Mouse (Mus musculus) fibroblast of lung, adult 2 months (primary cell): ENCODE data around the gene Adamtsl1.

Source experiments
- DNase-seq: peaks from one replicate; pipeline ENCODE4 v3.0.0-alpha.2; 2011; ENCODE audit warnings: low read depth

Gene Adamtsl1

DNA sequence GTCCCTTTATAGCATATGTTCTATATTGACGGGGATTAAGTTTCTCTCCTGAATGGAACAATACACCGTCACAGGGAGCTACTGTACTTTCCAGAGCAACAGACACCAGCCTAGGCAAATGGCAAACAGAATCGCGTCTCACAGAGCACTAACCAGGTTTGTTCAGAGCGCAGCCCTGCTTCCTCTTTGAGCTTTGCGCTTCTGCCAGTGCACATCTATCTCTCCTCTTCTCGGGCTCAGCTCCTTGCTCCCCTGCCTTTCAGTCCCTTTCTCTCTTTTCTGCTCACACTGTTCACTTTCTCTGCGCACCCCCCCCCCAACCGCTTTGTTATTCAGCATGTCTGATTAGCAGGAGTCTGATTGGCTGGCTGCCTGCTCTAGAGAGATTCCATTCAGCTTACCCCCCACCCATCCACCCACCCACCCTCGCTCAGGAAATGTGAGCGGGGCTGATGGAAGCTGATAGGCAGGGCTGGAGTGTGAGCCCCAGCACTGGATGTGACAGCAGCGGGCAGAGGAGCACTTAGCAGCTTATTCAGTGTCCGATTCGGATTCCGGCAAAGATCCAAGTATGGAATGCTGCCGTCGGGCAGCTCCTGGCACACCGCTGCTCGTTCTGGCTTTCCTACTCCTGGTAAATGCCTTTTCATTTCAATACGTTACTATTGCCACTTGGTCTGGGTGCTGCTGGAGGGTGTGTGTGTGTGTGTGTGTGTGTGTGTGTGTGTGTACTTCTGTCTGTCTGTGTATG is 539.7 kb downstream of the Adamtsl1 start:
- no peak for DNase-seq

DNA sequence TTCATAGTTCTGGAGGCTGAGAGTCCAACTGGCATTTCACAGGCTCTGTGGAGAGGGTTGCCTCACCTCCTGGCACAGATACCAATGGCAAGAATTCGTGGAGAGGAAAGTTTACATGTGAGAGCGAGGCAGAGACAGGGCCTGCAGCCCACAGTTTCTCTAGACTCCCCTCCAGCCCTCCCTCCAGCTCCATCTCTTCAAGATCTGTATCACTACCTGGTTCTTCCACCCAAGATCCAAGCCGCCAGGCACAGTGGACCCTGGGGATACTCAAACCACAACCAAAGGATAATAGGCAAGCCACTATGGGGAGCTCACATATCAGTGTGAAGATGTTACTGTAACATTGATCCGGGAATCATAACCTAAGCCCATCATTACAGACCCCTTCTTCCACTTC is 546.6 kb downstream of the Adamtsl1 start:
- no peak for DNase-seq

GRCm38 (mm10) chr4:86068376-86068775 is 554.4 kb downstream of the Adamtsl1 start:
- DNase-seq, result no peak

DNA sequence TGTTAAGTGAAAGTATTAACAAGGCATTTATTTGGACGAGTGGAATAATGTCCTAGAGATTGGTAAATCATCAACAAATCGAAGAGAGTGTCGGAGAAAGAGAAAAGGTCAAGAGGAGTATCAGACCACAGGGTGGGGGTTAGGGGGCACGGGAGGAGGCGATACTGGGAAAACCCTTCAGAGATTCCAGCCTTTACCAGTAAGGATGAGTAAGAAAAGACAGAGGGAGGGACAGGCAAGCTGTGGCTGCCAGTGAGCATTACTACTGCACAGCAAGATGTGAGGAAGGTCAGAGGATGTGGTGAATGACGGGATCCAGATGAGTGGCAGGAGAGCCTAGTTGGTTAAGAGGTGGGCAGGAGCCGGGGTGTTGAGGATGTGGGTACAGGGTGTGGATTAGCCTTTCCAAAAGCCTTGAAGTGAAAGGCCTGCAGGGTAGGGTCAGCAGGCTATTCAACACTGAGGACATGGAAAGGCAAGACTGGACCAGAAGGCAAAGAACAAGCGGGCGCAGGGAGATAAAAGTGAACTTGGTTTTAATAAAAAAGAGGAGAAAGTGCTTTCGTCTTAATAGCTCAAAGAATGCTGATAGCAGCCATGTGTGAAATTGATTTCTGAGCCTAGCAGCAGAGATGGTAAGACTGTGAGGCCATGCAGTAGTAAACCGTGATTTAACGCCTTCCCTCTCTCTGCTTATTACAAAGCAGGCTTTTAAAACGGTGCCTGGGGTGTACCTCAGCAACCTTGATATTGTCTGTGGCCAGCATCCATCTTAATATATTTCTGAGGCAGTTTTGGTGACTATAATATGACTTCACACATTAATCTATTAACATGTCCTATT is 555.1 kb downstream of the Adamtsl1 start:
- no peak for DNase-seq

DNA sequence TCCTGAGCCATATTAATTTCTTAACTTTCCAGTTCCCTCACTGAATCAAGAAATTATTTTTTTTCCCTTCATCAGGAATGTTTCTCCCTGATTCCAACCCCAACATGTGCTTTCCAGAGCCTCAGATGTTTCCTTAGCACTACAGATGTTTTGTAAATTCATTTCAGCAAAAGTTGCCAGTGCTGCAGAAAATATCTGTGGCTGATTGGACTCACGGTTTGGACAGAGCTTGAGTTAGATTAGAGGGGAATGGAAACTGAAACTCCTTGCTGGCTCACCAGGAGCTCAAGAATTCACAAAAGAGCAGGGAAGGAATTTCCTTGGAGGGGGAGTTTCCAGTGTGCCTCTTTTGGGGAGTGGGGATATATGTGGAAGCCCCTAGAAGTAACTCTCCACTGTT is 560.9 kb downstream of the Adamtsl1 start:
- no peak for DNase-seq

GRCm38 (mm10) chr4:86077355-86077754 is 563.4 kb downstream of the Adamtsl1 start:
- DNase-seq, result no peak

DNA sequence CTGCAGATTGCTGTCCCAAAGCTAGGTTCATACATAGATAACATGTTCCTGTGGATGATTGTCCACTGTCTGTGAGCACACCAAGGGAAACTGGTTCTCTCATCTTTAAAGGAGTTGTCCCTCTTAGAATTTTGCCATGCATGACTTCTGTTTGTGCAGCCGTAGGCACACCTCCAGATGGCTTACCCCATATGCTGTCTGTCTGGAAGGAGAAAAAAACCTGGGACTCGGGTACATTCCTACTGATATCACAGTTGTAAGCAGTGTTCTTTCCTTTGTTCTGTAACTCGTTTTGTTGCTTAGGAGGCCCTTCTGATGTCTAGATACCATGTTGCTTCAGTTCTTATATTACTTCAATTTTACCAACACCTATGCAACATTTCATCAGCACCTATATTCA is 563.9 kb downstream of the Adamtsl1 start:
- DNase-seq, result no peak

- DNase-seq, result no peak
Measured at GRCm38 (mm10) chr4:86087508-86087907, 573.5 kb downstream of the Adamtsl1 start.

- DNase-seq, result no peak
Measured at GRCm38 (mm10) chr4:86103207-86103606, 589.2 kb downstream of the Adamtsl1 start.

- DNase-seq, result no peak
Measured at GRCm38 (mm10) chr4:86108325-86108724, 594.4 kb downstream of the Adamtsl1 start.

DNA sequence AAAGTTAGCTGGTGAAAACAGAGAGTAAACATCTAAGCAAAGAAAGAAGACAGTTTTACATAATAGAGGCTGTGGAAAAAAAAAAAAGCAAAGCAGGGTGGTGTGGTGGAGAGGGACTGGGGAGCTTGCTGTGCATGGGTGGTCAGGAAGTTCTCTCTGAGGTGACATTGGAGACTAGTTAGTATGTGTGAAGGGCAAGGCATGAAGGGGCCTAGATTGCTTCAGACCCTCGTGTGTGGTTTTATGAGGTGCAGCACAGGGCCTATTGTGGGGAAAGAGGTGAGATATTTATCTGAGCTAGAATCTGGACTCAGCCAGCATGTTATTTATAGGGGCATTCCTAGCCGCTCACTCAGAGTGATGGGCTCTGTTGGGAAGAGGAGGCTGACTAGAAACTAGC is 605.1 kb downstream of the Adamtsl1 start:
- DNase-seq, result no peak

DNA sequence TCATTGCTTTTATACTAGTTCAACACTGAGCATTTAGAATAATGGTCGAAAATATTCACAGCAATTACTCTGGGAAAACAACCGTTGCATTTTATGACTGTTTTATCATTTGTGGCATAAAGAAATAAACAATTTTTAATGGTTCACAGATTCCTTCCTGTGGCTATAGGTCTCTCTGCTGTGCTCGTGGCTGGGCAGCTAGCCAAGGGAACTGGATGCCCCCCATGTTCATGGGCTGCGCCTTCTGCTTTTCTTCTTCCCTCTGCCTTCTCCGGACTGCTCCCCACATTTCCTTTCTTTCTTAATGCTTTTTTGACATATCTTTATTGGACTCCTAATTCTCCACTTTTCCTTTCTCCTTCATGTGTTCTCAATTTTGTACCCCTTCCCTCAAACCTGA is 608.5 kb downstream of the Adamtsl1 start:
- no peak for DNase-seq

DNA sequence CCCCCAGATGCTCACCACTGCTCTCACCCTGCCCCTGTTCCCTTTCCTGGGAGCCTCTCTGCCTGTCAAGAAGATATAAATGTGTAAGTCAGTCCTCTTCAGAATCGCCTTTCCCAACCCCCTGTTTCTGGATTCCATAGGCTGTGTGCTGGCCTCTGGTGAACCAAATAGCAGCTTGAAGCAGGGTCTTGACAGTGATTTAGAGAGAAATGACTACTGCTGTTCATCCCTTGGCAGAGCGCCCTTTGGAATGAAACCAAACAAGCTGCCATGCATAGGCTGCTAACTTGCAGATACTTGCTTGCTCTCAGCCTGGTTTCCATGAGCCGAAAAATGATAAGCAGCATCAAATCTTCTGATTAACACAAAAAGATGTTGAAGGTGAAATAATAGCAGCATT is 610.4 kb downstream of the Adamtsl1 start:
- no peak for DNase-seq

- DNase-seq, result peak; percentile 65
Measured at GRCm38 (mm10) chr4:86126636-86127035, 612.7 kb downstream of the Adamtsl1 start.

GRCm38 (mm10) chr4:86158551-86158950 is 644.6 kb downstream of the Adamtsl1 start:
- DNase-seq, result no peak

GRCm38 (mm10) chr4:86159362-86159761 is 645.4 kb downstream of the Adamtsl1 start:
- no peak for DNase-seq

GRCm38 (mm10) chr4:86170763-86171162 is 656.8 kb downstream of the Adamtsl1 start:
- no peak for DNase-seq

- DNase-seq, result peak; percentile 53
Measured at GRCm38 (mm10) chr4:86171461-86171860, 657.5 kb downstream of the Adamtsl1 start.

GRCm38 (mm10) chr4:86177471-86177870 is 663.5 kb downstream of the Adamtsl1 start:
- DNase-seq, result no peak

GRCm38 (mm10) chr4:86178116-86178515 is 664.1 kb downstream of the Adamtsl1 start:
- DNase-seq, result no peak

- no peak for DNase-seq
Measured at GRCm38 (mm10) chr4:86183701-86184173, 669.8 kb downstream of the Adamtsl1 start.

- DNase-seq, result no peak
Measured at GRCm38 (mm10) chr4:86189853-86190252, 675.9 kb downstream of the Adamtsl1 start.

DNA sequence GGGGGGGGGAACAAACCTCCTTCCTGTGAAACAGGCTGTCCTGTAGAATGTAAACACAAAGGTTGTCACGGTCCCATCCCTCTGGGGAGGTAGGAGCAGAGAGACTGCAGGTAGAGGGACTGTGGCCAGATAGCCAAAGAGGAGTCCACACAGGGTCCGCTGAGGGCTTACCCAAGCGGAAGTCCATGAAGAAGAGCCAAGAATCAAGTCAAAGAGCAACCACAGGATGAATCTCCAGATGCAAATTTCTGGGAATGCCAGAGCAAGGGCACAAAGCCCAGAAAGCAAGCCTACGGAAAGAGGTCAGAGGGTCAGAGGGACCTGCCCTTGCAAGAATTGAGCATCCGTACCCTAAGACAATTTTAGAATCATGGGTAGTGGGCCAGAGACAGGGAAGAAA is 677.2 kb downstream of the Adamtsl1 start:
- DNase-seq, result no peak
